Mouse (Mus musculus) adrenal gland, adult 8-10 months (tissue): Measurements from ENCODE around the gene Tspan31. TPM values are rescaled to one million over a fixed set of nuclear protein-coding genes. Genes with fewer than 3 reads are reported as not detected.
"Not testable (repeated sequence)": the region's sequence is repeated elsewhere in the genome, so short reads cannot be mapped to it uniquely, and the experiment has no call there.

ENCODE experiments used
- DNase-seq: peaks from one replicate; pipeline ENCODE4 v3.0.0; 2022
- total RNA-seq, 4 experiments: library from RNA; stranded (reverse); gene quantifications; 2 replicates each; pipeline ENCODE4 v1.2.4; 2022

Gene Tspan31
- total RNA-seq, 4 experiments from 2014 or later: 120 to 138 (median 128) TPM

- no peak for DNase-seq
Observed at GRCm38 (mm10) chr10:127063913-127064870, 5.9 kb downstream of the Tspan31 start.

GRCm38 (mm10) chr10:127063239-127063872 is 6.7 kb downstream of the Tspan31 start, which contains the start of gene Cdk4:
Cdk4 (plus strand) TSS chr10:127063534.
- peak; percentile 98 for DNase-seq

- DNase-seq: no peak
Observed at GRCm38 (mm10) chr10:127062503-127062902, 7.6 kb downstream of the Tspan31 start.

- not testable (repeated sequence) for DNase-seq
Observed at GRCm38 (mm10) chr10:127062101-127062500, 8.0 kb downstream of the Tspan31 start.

- DNase-seq: no peak
Observed at GRCm38 (mm10) chr10:127061513-127061912, 8.6 kb downstream of the Tspan31 start.

GRCm38 (mm10) chr10:127061085-127061484 is 9.0 kb downstream of the Tspan31 start:
- no peak for DNase-seq

GRCm38 (mm10) chr10:127059968-127060916 is 9.8 kb downstream of the Tspan31 start, which contains the start of gene March9:
March9 (minus strand) TSS chr10:127060184.
- DNase-seq: peak; percentile 81

GRCm38 (mm10) chr10:127059174-127059967 is 10.7 kb downstream of the Tspan31 start:
- no peak for DNase-seq

- no peak for DNase-seq
Observed at GRCm38 (mm10) chr10:127058708-127059107, 11.4 kb downstream of the Tspan31 start.

- DNase-seq: no peak
Observed at GRCm38 (mm10) chr10:127058161-127058560, 11.9 kb downstream of the Tspan31 start.

- DNase-seq: no peak
Observed at GRCm38 (mm10) chr10:127056490-127056889, 13.6 kb downstream of the Tspan31 start.

- no peak for DNase-seq
Observed at GRCm38 (mm10) chr10:127055406-127055805, 14.7 kb downstream of the Tspan31 start.

- no peak for DNase-seq
Observed at GRCm38 (mm10) chr10:127054646-127055045, 15.4 kb downstream of the Tspan31 start.

- DNase-seq: no peak
Observed at GRCm38 (mm10) chr10:127050119-127050474, 20.0 kb downstream of the Tspan31 start.

GRCm38 (mm10) chr10:127049395-127050118 is 20.5 kb downstream of the Tspan31 start:
- no peak for DNase-seq

- DNase-seq: no peak
Observed at GRCm38 (mm10) chr10:127048608-127049394, 21.3 kb downstream of the Tspan31 start.

- no peak for DNase-seq
Observed at GRCm38 (mm10) chr10:127047954-127048353, 22.1 kb downstream of the Tspan31 start, which contains the start of gene Cyp27b1. Cyp27b1 (plus strand) TSS chr10:127048250.

- DNase-seq: no peak
Observed at GRCm38 (mm10) chr10:127043187-127043586, 26.9 kb downstream of the Tspan31 start.

- no peak for DNase-seq
Observed at GRCm38 (mm10) chr10:127042468-127043115, 27.5 kb downstream of the Tspan31 start.
